Mouse (Mus musculus) hindbrain, postnatal 0 days (tissue): Measurements from ENCODE around the gene Sap30l. TPM values are rescaled to one million over a fixed set of nuclear protein-coding genes. Genes with fewer than 3 reads are reported as not detected.

Experiments used
- ATAC-seq: fragments of 200-750 bp; cut with Nextera tagmentation; 2 replicates; pipeline ENCODE4 v1.8.0; 2017; ENCODE audit warnings: mild to moderate bottlenecking, moderate TSS enrichment, moderate library complexity
- DNase-seq: peaks from one replicate; pipeline ENCODE4 v3.0.0-alpha.2; 2015; ENCODE audit warnings: low spot score
- H3K27ac ChIP-seq: fragments of 300-500 bp; sonication (generic); 2 replicates; pipeline ENCODE4 v1.5.1; 2014; ENCODE audit warnings: mild to moderate bottlenecking
- H3K27me3 ChIP-seq: fragments of 300-500 bp; sonication (generic); 2 replicates; pipeline ENCODE4 v1.6.1; 2014; ENCODE audit warnings: low read length, mixed read lengths; ENCODE audit not compliant: insufficient read depth
- H3K36me3 ChIP-seq: fragments of 300-500 bp; sonication (generic); 2 replicates; pipeline ENCODE4 v1.6.1; 2014; ENCODE audit warnings: low read length, mixed read lengths; ENCODE audit not compliant: insufficient read depth
- H3K4me1 ChIP-seq: fragments of 300-500 bp; sonication (generic); 2 replicates; pipeline ENCODE4 v1.6.1; 2014; ENCODE audit warnings: antibody characterized with exemption, low read length, mixed read lengths; ENCODE audit not compliant: insufficient read depth
- H3K4me2 ChIP-seq: fragments of 300-500 bp; sonication (generic); 2 replicates; pipeline ENCODE4 v1.6.1; 2014; ENCODE audit warnings: low read depth, mild to moderate bottlenecking, low read length, moderate library complexity, mixed read lengths
- H3K4me3 ChIP-seq: fragments of 300-500 bp; sonication (generic); 2 replicates; pipeline ENCODE4 v1.5.1; 2014; ENCODE audit warnings: low read length
- H3K9ac ChIP-seq: fragments of 300-500 bp; sonication (generic); replicated peaks from 2 replicates; pipeline ENCODE4 v1.6.1; 2014; ENCODE audit warnings: mild to moderate bottlenecking, low read length, moderate library complexity, mixed read lengths
- H3K9me3 ChIP-seq: fragments of 300-500 bp; sonication (generic); 2 replicates; pipeline ENCODE4 v1.6.1; 2016; ENCODE audit warnings: low read length, mixed read lengths
- CTCF ChIP-seq: IDR thresholded peaks from 2 replicates; pipeline ENCODE4 v1.5.1; 2016; ENCODE audit warnings: antibody characterized with exemption, control low read depth, low read depth
- WGBS: fragments of 180-500 bp; shearing (Covaris S2); extraction: QIAGEN DNeasy Blood & Tissue Kit; methylation state at CpG from one replicate; pipeline ENCODE4 v1.1.7; 2014; 5-methylcytosine and 5-hydroxymethylcytosine counted together
- polyA plus RNA-seq: library from polyadenylated mRNA; unstranded; fragments of >200 nt; fragmentation: Nextera tagmentation; extraction: Ambion mirVana; gene quantifications from 2 replicates; pipeline ENCODE4 v1.2.1, GENCODE M21; 2015
- total RNA-seq: library from RNA; depleted of rRNA; stranded (reverse); fragments of >200 nt; gene quantifications from 2 replicates; pipeline ENCODE4 v1.2.3, GENCODE M21; 2014

Gene Sap30l
- total and polyA plus RNA-seq, 2 experiments from 2014 or later = 12.4 to 31.0 TPM

- H3K4me1 ChIP-seq = no peaks in the 10 kb centered on the region
- H3K27me3 ChIP-seq = peaks cover 82% of the 10 kb centered on the region
- H3K9ac ChIP-seq = no peak overlapping the region
- no peaks in the 10 kb centered on the region for H3K9me3 ChIP-seq
- no peaks in the 10 kb centered on the region for H3K36me3 ChIP-seq
- no peak overlapping the region for H3K4me2 ChIP-seq
- H3K27ac ChIP-seq = no peak overlapping the region
- no peak for DNase-seq
- TF ChIP-seq CTCF = no peak
- WGBS = 12% methylated on average over 2 of the region's 2 CpGs
- H3K4me3 ChIP-seq = no peak overlapping the region
- no peak for ATAC-seq
Observed at GRCm38 (mm10) chr11:57835331-57835730, 33.9 kb downstream of the Sap30l start.

GRCm38 (mm10) chr11:57835931-57836330 lies 34.5 kb downstream of the Sap30l start:
- Histone ChIP-seq H3K27me3 (peaks cover 79% of the 10 kb centered on the region), H3K4me1 (no peaks in the 10 kb centered on the region), H3K9ac (no peak overlapping the region), H3K27ac (no peak overlapping the region), H3K4me3 (no peak overlapping the region), H3K9me3 (no peaks in the 10 kb centered on the region), H3K36me3 (no peaks in the 10 kb centered on the region), H3K4me2 (no peak overlapping the region)
- TF ChIP-seq CTCF = no peak
- no peak for DNase-seq
- ATAC-seq = no peak
- 15% methylated on average over 3 of the region's 3 CpGs for WGBS

DNA sequence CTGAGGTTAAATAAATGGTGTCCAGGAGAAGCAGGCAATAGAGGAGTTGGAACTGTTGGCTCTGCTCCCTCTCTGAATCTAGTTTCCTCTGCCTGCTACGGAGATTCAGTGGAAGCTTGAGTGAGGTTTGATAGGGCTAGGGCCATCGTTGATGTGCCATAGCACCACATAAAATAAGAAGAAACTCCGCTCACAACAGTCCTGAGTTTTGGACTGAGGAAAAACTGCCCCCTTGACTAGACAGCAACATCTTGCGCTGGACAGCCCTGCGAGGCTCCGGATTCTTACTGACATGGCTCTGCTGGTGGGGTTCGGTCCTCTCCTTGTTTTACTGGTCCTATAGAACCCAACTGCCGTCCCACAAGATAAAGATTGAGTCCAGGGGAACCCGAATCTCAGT lies 35.0 kb downstream of the Sap30l start:
- H3K4me2 ChIP-seq = no peak overlapping the region
- H3K36me3 ChIP-seq = no peaks in the 10 kb centered on the region
- H3K9ac ChIP-seq = no peak overlapping the region
- H3K27me3 ChIP-seq = peaks cover 80% of the 10 kb centered on the region
- H3K4me3 ChIP-seq = no peak overlapping the region
- TF ChIP-seq CTCF = no peak
- ATAC-seq (no peak), DNase-seq (no peak)
- H3K27ac ChIP-seq = no peak overlapping the region
- no peaks in the 10 kb centered on the region for H3K9me3 ChIP-seq
- no peaks in the 10 kb centered on the region for H3K4me1 ChIP-seq
- 6% methylated on average over 9 of the region's 9 CpGs for whole genome bisulfite sequencing

- WGBS = 1% methylated on average over 38 of the region's 38 CpGs
- DNase-seq = peak; percentile 19
- ATAC-seq = no peak
- no peak overlapping the region for H3K4me3 ChIP-seq
- no peaks in the 10 kb centered on the region for H3K9me3 ChIP-seq
- no peak overlapping the region for H3K27ac ChIP-seq
- H3K4me2 ChIP-seq = no peak overlapping the region
- no peak overlapping the region for H3K9ac ChIP-seq
- no peaks in the 10 kb centered on the region for H3K4me1 ChIP-seq
- H3K27me3 ChIP-seq = peaks cover 77% of the 10 kb centered on the region
- no peaks in the 10 kb centered on the region for H3K36me3 ChIP-seq
- TF ChIP-seq CTCF = no peak
Observed at GRCm38 (mm10) chr11:57836872-57837680, 35.6 kb downstream of the Sap30l start.

DNA sequence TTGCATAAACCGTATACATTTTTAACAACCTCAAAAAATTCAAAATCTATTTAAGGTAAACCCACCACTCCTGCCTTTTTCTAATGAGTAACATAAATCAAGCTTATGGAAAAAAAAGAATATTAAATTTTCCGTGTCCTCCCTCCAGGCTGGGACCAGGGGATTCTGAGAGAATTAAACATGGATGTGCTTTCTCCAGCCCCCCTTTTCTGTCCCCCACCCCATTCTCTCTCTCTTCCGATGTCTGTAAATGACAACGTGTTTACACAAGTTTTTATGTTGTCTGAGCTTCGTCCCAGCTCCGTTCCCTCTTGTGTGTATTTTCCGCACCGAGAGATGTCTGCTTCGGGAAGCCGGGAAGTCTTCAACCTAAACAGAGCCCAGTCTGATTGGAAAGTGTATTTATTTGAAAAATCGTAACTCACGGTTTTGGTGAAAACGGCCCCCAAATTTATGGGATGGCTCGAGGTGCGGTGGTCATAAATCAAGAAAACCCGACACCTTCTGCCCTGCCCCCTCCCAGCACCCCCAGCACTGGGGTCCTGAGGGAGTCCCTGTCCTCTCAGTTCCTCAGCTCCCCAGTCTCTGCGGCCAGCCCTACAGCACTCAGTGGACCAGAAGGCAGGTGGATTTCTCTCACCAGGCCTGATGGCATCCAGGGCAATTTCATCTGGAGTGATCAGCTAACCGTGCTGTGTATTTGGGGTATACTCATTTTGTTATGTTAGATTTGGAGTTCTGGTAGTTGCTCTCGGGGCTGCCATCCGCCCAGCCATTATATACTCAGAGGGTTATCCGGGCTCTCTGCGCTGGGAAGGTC lies 36.6 kb downstream of the Sap30l start:
- Histone ChIP-seq H3K4me1 (no peaks in the 10 kb centered on the region), H3K27ac (no peak overlapping the region), H3K4me3 (no peak overlapping the region), H3K9ac (no peak overlapping the region), H3K9me3 (no peaks in the 10 kb centered on the region), H3K36me3 (no peaks in the 10 kb centered on the region), H3K4me2 (no peak overlapping the region), H3K27me3 (peaks cover 68% of the 10 kb centered on the region)
- no peak for DNase-seq
- WGBS = 5% methylated on average over 22 of the region's 22 CpGs
- no peak for ATAC-seq
- TF ChIP-seq CTCF = no peak

DNA sequence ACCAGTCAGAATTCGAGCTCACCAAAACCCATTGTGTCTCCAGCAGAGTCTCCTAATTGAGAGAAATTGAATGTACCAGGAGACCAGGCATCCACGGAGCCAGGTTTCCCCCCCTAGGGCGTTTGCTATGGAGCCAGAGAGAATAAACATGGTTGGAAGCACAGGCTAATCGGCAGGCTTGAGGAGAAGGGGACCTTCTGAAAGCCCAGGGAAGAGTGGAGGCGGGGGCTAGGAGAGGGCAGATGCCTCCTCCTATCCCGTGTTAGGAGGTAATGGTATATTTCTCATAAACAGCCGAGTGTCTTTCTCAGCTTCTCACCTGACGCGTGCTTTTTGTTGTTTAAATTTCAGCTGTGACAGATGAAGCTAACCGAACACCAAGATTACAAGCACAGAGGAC lies 39.5 kb downstream of the Sap30l start:
- H3K27ac ChIP-seq = no peak overlapping the region
- H3K36me3 ChIP-seq = no peaks in the 10 kb centered on the region
- DNase-seq = no peak
- H3K9ac ChIP-seq = no peak overlapping the region
- H3K9me3 ChIP-seq = no peaks in the 10 kb centered on the region
- peaks cover 43% of the 10 kb centered on the region for H3K27me3 ChIP-seq
- 18% methylated on average over 10 of the region's 10 CpGs for WGBS
- TF ChIP-seq CTCF = no peak
- no peak overlapping the region for H3K4me3 ChIP-seq
- H3K4me2 ChIP-seq = no peak overlapping the region
- H3K4me1 ChIP-seq = no peaks in the 10 kb centered on the region
- no peak for ATAC-seq
